28 mouse cellular contexts compared by ENCODE assay signal in the genomic region with DNA sequence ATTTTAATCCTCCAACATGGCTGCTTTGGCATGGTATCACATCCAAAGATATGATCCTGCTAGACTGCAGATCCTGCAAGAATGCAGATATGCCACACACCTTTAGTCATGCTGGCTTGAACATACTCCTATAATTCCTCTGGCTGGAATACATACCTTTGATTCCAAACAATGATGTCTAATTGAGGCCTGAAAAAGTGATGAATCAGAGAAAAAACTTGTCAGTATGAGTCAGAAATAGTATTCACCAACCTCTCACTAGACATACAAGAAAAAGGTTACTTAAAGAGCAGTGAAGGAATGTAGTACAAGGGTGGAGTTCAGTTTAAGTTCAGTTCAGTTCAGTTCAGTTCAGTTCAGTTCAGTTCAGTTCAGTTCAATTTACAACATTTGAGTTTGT.
A peak's percentile ranks its signal among the peaks of the same experiment; 100 is the strongest.
DNase-seq lines count a peak whose midpoint lies in the region; ATAC-seq and TF ChIP-seq lines count a peak whose summit lies in the region.
"Had no signal": no experiment of that assay in that cellular context is flagged by ENCODE, and none has a peak within 500 bp of the region (broad histone marks: within the 10 kb centered on the region; RNA-seq: fewer than 3 reads in every experiment).

No protein-coding gene starts in this region.

- no peaks in the 10 kb centered on the region for H3K36me3 ChIP-seq in hindbrain, embryonic 14.5 days (replicated peaks; ENCODE audit: control insufficient read depth, insufficient read depth)
- no peaks in the 10 kb centered on the region for H3K36me3 ChIP-seq in neural tube, embryonic 15.5 days
- H3K36me3 ChIP-seq: embryonic facial prominence, embryonic 13.5 days; embryonic facial prominence, embryonic 15.5 days; forebrain, embryonic 10.5 days; forebrain, embryonic 15.5 days; G1E had no signal

- H3K4me1 ChIP-seq in embryonic fibroblast, embryonic 13.5 days (ENCODE audit: control insufficient read depth, insufficient read depth, low read length) = no peaks in the 10 kb centered on the region
- H3K4me1 ChIP-seq in hindbrain, embryonic 14.5 days (replicated peaks; ENCODE audit: control insufficient read depth, insufficient read depth, low read length) = no peaks in the 10 kb centered on the region
- no peaks in the 10 kb centered on the region for H3K4me1 ChIP-seq in lung, adult 2 months (ENCODE audit: control insufficient read depth, insufficient read depth, low read length)
- no peaks in the 10 kb centered on the region for H3K4me1 ChIP-seq in neural tube, embryonic 15.5 days
- H3K4me1 ChIP-seq: embryonic facial prominence, embryonic 15.5 days; forebrain, embryonic 10.5 days; forebrain, embryonic 13.5 days; forebrain, embryonic 15.5 days had no signal

- ATAC-seq in hindbrain, embryonic 14.5 days (ENCODE audit: low FRiP score) = no peak
- ATAC-seq in neural tube, embryonic 15.5 days (ENCODE audit: low FRiP score) = no peak
- ATAC-seq: activated CD4-positive, CD25-positive, alpha-beta regulatory T cell, adult 4 months; CD4-positive, CD25-positive, alpha-beta regulatory T cell, adult 4 months; forebrain, embryonic 13.5 days; forebrain, embryonic 15.5 days; forebrain, postnatal 0 days; Patski had no signal

- H3K4me3 ChIP-seq in embryonic fibroblast, embryonic 13.5 days (ENCODE audit: insufficient read depth, low read length) = no peak overlapping the region
- no peak overlapping the region for H3K4me3 ChIP-seq in hindbrain, embryonic 14.5 days (replicated peaks; ENCODE audit: low read length)
- no peak overlapping the region for H3K4me3 ChIP-seq in lung, adult 2 months (replicated peaks; ENCODE audit: extremely low read depth, low read depth, low read length)
- no peak overlapping the region for H3K4me3 ChIP-seq in neural tube, embryonic 15.5 days (replicated peaks)
- H3K4me3 ChIP-seq: embryonic facial prominence, embryonic 13.5 days; embryonic facial prominence, embryonic 15.5 days; forebrain, embryonic 10.5 days; forebrain, embryonic 13.5 days; forebrain, embryonic 15.5 days had no signal

- TF ChIP-seq CTCF in embryonic fibroblast, embryonic 13.5 days (IDR thresholded peaks at IDR 0.05; ENCODE audit: borderline replicate concordance, insufficient read depth, low read length) = no peak
- no peak for TF ChIP-seq CTCF in lung, adult 2 months (IDR thresholded peaks at IDR 0.05; ENCODE audit: insufficient read depth, low read length)

- H3K9me3 ChIP-seq in hindbrain, embryonic 14.5 days (ENCODE audit: control insufficient read depth, low read length) = 0 out of 2 replicates have a peak, but pooled peaks cover 4% of the 10 kb centered on the region
- no peaks in the 10 kb centered on the region for H3K9me3 ChIP-seq in neural tube, embryonic 15.5 days (replicated peaks)
- H3K9me3 ChIP-seq: embryonic facial prominence, embryonic 15.5 days; forebrain, embryonic 10.5 days; forebrain, embryonic 13.5 days; forebrain, embryonic 15.5 days; G1E had no signal

- no peak overlapping the region for H3K4me2 ChIP-seq in hindbrain, embryonic 14.5 days (replicated peaks)
- H3K4me2 ChIP-seq in neural tube, embryonic 15.5 days = no peak overlapping the region
- H3K4me2 ChIP-seq: embryonic facial prominence, embryonic 13.5 days; embryonic facial prominence, embryonic 15.5 days; forebrain, embryonic 13.5 days; forebrain, embryonic 15.5 days had no signal

- TF ChIP-seq POLR2A in embryonic fibroblast, embryonic 13.5 days (IDR thresholded peaks at IDR 0.05; ENCODE audit: low read depth, low read length) = no peak
- no peak for TF ChIP-seq POLR2A in lung, adult 2 months (IDR thresholded peaks at IDR 0.05; ENCODE audit: borderline replicate concordance, extremely low read depth, low read depth, low read length)

- H3K9ac ChIP-seq in hindbrain, embryonic 14.5 days = no peak overlapping the region
- no peak overlapping the region for H3K9ac ChIP-seq in neural tube, embryonic 15.5 days (replicated peaks)
- H3K9ac ChIP-seq: embryonic facial prominence, embryonic 13.5 days; embryonic facial prominence, embryonic 15.5 days; forebrain, embryonic 13.5 days; forebrain, embryonic 15.5 days; forebrain, postnatal 0 days had no signal

- H3K27me3 ChIP-seq in hindbrain, embryonic 14.5 days (ENCODE audit: control insufficient read depth, insufficient read depth, low read length) = no peaks in the 10 kb centered on the region
- H3K27me3 ChIP-seq in neural tube, embryonic 15.5 days (replicated peaks) = no peaks in the 10 kb centered on the region
- H3K27me3 ChIP-seq: CH12.LX; embryonic facial prominence, embryonic 13.5 days; embryonic facial prominence, embryonic 15.5 days; forebrain, embryonic 13.5 days; forebrain, embryonic 15.5 days; Patski had no signal

- H3K27ac ChIP-seq in embryonic fibroblast, embryonic 13.5 days (ENCODE audit: insufficient read depth, low read length) = peak overlapping the region; percentile 71
- no peak overlapping the region for H3K27ac ChIP-seq in hindbrain, embryonic 14.5 days
- H3K27ac ChIP-seq in neural tube, embryonic 15.5 days (replicated peaks) = no peak overlapping the region
- H3K27ac ChIP-seq: embryonic facial prominence, embryonic 13.5 days; embryonic facial prominence, embryonic 15.5 days; forebrain, embryonic 10.5 days; forebrain, embryonic 13.5 days; forebrain, embryonic 15.5 days had no signal

- DNase-seq in 3134 (ENCODE audit: extremely low read depth, insufficient read length, low spot score) = peak; percentile 8
- DNase-seq in Muller cell, postnatal 12 days (ENCODE audit: inconsistent ontology term) = peak; percentile 66
- no peak for DNase-seq in hindbrain, embryonic 14.5 days (ENCODE audit: low spot score)
- DNase-seq in lung, adult 2 months = no peak
- DNase-seq: adrenal gland, adult 2 months; adrenal gland, postnatal 10 days; adrenal gland, postnatal 25 days; B cell, adult 2 months; cerebellum, adult 11 months; cerebellum, adult 18-20 months; cerebellum, adult 8-10 months; cerebellum, adult 9-11 months; cerebellum, postnatal 14 days; cerebellum, postnatal 36 days; embryo, embryonic 11 days; forebrain, postnatal 0 days had no signal

Comparison
In these comparisons a context has a peak if more than half of its experiments do, and no peak if none do; other contexts are left out.
1. DNase-seq: peak in 3134 (single experiment) and Muller cell, postnatal 12 days (single experiment); none in hindbrain, embryonic 14.5 days (single experiment) and lung, adult 2 months (single experiment).